Mouse (Mus musculus) heart, adult 2 months (tissue): ENCODE results near the gene Spata21. TPM values are rescaled to one million over a fixed set of nuclear protein-coding genes. Genes with fewer than 3 reads are reported as not detected.

Experiments
- DNase-seq, 2 experiments: peaks; one replicate each; pipeline ENCODE4 v3.0.0; 2021
- H3K27ac ChIP-seq: fragments of 200-600 bp; 2 replicates; pipeline ENCODE4 v1.8.1; 2022
- H3K27me3 ChIP-seq: fragments of 200-500 bp; 2 replicates; pipeline ENCODE4 v1.6.1; 2012; ENCODE audit warnings: mild to moderate bottlenecking, low read length, inconsistent platforms, mixed read lengths; ENCODE audit not compliant: control insufficient read depth, insufficient read depth
- H3K36me3 ChIP-seq: fragments of 200-500 bp; 2 replicates; pipeline ENCODE4 v1.6.1; 2012; ENCODE audit warnings: low read length, inconsistent platforms; ENCODE audit not compliant: control insufficient read depth, insufficient read depth
- H3K4me1 ChIP-seq: fragments of 200-500 bp; 2 replicates; pipeline ENCODE4 v1.6.1; 2011; ENCODE audit warnings: low read length; ENCODE audit not compliant: control insufficient read depth, insufficient read depth
- H3K4me3 ChIP-seq: fragments of 200-600 bp; 2 replicates; pipeline ENCODE4 v1.8.1; 2022
- H3K79me2 ChIP-seq: fragments of 200-500 bp; replicated peaks from 2 replicates; pipeline ENCODE4 v1.6.1; 2012; ENCODE audit warnings: mild to moderate bottlenecking, inconsistent platforms, low read length, moderate library complexity, mixed read lengths; ENCODE audit not compliant: control insufficient read depth, insufficient read depth
- H3K9ac ChIP-seq: fragments of 200-500 bp; 2 replicates; pipeline ENCODE4 v1.6.1; 2012; ENCODE audit warnings: low read depth, mild to moderate bottlenecking, control low read depth, inconsistent platforms, low read length, mixed read lengths
- CTCF ChIP-seq: fragments of 200-600 bp; IDR thresholded peaks from 2 replicates; pipeline ENCODE4 v1.8.1; 2022; ENCODE audit warnings: antibody characterized with exemption, mild to moderate bottlenecking, moderate library complexity
- EP300 ChIP-seq: fragments of 200-500 bp; IDR thresholded peaks from 2 replicates; pipeline ENCODE4 v1.6.1; 2011; ENCODE audit warnings: low read depth, low read length, control low read depth; ENCODE audit not compliant: insufficient read depth
- POLR2A ChIP-seq: fragments of 200-500 bp; IDR thresholded peaks from 2 replicates; pipeline ENCODE4 v1.6.1; 2011; ENCODE audit warnings: mild to moderate bottlenecking, low read depth, low read length, control low read depth; ENCODE audit not compliant: insufficient read depth
- WGBS: fragments of 180-500 bp; shearing (Covaris S2); methylation state at CpG from one replicate; pipeline ENCODE4 v1.1.7; 2018; 5-methylcytosine and 5-hydroxymethylcytosine counted together
- intact Hi-C: fragments of 180-260 bp; cut with DNase I; formaldehyde crosslinking; loops from one replicate; pipeline ENCODE4 v1.15.1; 2025
- polyA plus RNA-seq: library from polyadenylated mRNA; depleted of rRNA; stranded (reverse); fragments of >200 nt; gene quantifications from 2 replicates; pipeline ENCODE4 v1.2.3, GENCODE M21; 2012
- total RNA-seq, 2 experiments: library from RNA; stranded (reverse); gene quantifications; 2 replicates each; pipeline ENCODE4 v1.2.3; 2021

Spata21 gene
- total and polyA plus RNA-seq, 3 experiments = 0.16 TPM; not detected in 2

DNA sequence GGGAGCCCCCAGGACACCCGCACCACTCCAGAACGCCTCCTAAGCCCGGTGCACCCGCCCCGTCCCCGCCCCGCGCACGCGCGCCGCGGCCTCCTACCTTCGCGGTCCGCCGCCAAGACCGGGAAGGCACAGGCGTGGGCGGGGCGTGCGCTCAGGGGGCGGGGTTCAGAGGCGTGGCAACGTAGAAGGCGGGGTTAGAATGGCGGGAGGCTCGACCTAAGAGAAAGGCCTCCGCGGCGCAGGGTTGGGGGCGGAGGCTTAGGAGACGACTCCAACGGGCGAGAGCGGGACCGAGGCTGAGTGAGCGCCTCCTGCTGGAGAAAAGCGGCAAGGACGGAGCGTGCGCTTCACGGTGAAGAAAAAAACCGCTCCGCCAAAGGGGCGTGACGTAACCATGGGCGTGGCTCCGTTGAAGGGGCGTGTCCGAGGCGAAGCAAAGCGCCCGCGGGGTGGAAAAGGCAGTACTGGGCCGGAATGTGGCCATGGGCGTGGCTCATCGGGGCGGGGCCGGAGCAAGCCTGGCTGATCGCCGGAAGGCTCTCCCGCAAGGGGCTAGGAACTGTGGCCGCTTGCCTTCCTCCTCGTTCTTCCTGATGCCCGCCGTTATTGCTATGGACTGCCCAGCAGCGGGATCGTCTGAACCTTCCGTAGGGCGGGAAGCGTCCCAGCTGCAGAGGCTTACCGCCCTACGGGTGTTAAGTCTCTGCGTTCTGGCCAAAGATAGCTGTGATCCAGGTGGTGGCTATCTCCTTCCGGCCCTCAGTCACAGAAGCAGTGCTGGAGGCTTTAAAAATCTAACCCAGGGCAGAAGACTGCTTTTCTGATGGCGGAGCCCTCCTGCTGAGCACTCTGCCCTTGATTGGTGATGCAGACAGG, 27.5 kb upstream of the Spata21 start, which contains the start of gene Crocc:
TSS of gene Crocc (minus strand) at position 125 of the 876 bp plus-strand sequence.
- peak within 1 kb of the TSS; percentile 87 for H3K27ac ChIP-seq
- peak within 1 kb of the TSS; percentile 75 for H3K9ac ChIP-seq
- no peaks in the 10 kb centered on the region for H3K79me2 ChIP-seq
- no peaks in the 10 kb centered on the region for H3K27me3 ChIP-seq
- peak; percentile 98 to 100 for DNase-seq
- intact Hi-C loops = no loop called here
- peak within 1 kb of the TSS; percentile 90 for H3K4me3 ChIP-seq
- TF ChIP-seq POLR2A (peak; percentile 81), CTCF (peak; percentile 98), EP300 (peak; percentile 77; the same call in 1 of the 2 replicates)
- under 1% methylated on average over 77 of the region's 77 CpGs for WGBS
- H3K4me1 ChIP-seq = no peaks in the 10 kb centered on the region; the same call in 1 of the 2 replicates
- H3K36me3 ChIP-seq = no peaks in the 10 kb centered on the region

DNA sequence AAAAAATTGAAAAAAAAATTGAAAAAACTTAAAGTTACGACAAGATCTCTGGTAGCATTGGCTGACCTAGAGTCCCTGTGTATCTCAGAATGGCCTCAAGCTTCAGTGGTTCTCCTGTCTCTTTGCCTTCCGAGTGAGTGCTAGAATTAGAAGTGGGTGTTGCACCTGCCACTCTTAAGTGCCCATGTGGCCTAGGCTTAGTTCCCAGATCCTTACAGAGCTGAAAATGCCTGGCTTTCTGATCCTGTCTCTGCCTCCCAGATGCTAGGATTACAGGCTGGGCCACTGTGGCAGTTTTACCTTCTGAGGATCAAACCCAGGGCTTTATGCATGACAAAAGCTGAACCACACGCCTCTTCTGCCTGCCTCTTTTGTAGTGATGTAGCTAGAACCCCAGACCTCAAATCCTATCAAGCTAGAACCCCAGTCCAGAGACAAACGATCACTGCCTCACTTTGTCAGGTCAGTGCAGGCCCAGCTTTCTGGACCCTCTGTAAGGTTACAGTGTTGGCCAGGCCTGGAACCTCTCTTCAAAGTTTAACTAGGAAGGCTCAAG, 24.0 kb upstream of the Spata21 start:
- Histone ChIP-seq H3K27ac (no peak overlapping the region), H3K4me1 (no peaks in the 10 kb centered on the region; the same call in 1 of the 2 replicates), H3K36me3 (no peaks in the 10 kb centered on the region), H3K27me3 (no peaks in the 10 kb centered on the region), H3K79me2 (no peaks in the 10 kb centered on the region), H3K9ac (no peak overlapping the region), H3K4me3 (no peak overlapping the region)
- TF ChIP-seq CTCF (no peak), POLR2A (no peak), EP300 (no peak)
- WGBS = 81% methylated on average over 4 of the region's 4 CpGs
- DNase-seq = no peak
- intact Hi-C loops = no loop called here

DNA sequence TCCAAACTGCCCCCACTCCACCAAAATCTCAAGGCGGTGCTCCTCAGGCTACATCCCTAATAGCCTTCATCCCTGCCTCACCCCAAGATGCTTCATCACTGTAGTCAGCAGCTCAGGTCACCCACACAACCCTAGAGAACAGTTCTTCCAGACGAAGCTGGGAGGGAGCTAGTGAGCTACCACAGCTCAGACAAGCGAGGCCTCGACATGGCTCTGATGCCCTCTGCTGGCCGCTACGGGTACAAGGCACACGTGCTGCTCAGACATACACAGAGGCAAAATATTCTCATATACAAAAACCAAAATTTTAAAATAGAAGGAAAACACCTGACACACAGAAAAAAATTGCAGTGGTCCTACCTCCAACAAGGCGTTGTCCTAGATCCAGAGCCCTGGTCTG, 23.0 kb upstream of the Spata21 start:
- Histone ChIP-seq H3K27me3 (no peaks in the 10 kb centered on the region), H3K4me1 (no peaks in the 10 kb centered on the region; the same call in 1 of the 2 replicates), H3K4me3 (no peak overlapping the region), H3K36me3 (no peaks in the 10 kb centered on the region), H3K79me2 (no peaks in the 10 kb centered on the region), H3K27ac (no peak overlapping the region), H3K9ac (no peak overlapping the region)
- TF ChIP-seq POLR2A (0 out of 2 replicates have a peak, but pooled peaks have one; percentile 15), CTCF (peak; percentile 95), EP300 (no peak; the same call in 1 of the 2 replicates)
- WGBS = 12% methylated on average over 8 of the region's 8 CpGs
- intact Hi-C loops = loop anchor here (1.0 kb wide), 1 partner anchor 21 kb away; no protein-coding TSS in a partner anchor
- DNase-seq = peak; percentile 76 to 77

DNA sequence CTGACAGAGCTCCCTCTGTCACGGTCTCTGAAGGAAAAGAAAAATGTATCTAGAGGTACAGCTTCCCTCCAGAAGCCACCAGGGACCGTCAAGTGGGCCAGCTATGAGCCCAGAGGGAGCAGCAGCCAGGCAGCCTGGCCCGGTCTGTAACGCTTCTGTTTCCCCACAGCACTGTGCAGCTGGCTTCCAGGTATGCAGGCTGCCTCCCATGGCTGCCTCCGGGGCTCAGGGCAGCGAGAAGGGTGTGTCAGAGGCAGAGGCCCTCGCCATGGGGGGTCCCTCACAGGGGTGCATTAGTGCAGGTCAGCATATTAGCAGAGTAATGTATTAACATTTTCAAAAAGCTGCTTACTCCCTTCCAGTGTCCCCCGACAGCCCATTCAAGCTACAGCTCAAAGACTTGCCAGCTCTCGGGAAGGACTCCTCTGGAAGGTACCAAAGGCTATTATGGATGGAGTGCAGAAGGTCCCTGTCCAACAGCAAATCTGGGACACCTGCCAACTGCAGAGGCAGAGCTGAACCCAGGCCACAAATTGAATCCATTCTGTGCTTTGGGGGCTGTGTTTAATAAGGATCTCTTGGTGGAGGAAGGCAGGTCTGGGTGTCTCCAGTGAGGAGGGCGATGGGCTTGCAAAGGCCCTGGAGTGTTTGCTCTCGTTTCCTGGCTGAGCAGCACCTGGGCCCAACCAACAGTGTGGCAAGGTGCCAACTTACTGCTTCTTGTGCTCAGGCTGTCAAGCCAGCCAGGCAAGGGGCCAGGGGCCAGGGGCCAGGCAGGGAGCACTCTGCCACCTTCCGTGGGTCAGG, 21.2 kb upstream of the Spata21 start:
- 65% methylated on average over 12 of the region's 12 CpGs for WGBS
- Histone ChIP-seq H3K79me2 (no peaks in the 10 kb centered on the region), H3K27me3 (no peaks in the 10 kb centered on the region), H3K4me3 (no peak overlapping the region), H3K9ac (no peak overlapping the region), H3K4me1 (no peaks in the 10 kb centered on the region; the same call in 1 of the 2 replicates), H3K36me3 (no peaks in the 10 kb centered on the region), H3K27ac (no peak overlapping the region; the same call in 1 of the 2 replicates)
- intact Hi-C loops = no loop called here
- no peak for TF ChIP-seq CTCF
- TF ChIP-seq POLR2A = no peak
- TF ChIP-seq EP300 = no peak
- peak; percentile 59 to 74 for DNase-seq

DNA sequence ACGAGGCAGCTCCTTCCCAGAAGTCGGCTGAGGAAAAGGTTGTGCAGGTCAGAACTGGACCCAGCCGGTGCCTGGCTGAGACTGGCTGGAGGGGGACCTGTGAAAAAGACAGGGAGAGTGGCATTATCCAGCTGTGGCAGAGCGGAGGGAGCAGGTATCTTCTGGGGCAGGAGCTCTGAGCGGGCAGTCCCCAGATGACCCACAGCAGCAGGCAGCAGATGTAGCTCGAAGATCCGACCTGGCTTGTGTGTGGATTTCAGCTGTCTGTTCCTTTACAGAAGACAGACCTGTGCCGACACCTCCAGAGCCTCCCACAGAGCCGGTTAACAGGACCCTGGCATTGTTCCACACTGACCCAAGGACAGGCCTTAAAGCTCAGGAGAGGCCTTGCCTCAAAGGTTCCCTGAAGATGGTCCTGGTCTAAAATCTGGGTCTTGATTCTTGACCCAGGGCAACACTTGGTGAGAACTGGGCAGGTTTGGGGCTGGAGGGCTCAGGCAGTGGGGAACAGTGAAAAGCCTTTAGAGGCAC, 20.6 kb upstream of the Spata21 start:
- Histone ChIP-seq H3K9ac (no peak overlapping the region), H3K36me3 (no peaks in the 10 kb centered on the region), H3K27me3 (no peaks in the 10 kb centered on the region), H3K27ac (no peak overlapping the region; the same call in 1 of the 2 replicates), H3K4me3 (no peak overlapping the region), H3K4me1 (no peaks in the 10 kb centered on the region; the same call in 1 of the 2 replicates), H3K79me2 (no peaks in the 10 kb centered on the region)
- 64% methylated on average over 9 of the region's 9 CpGs for WGBS
- intact Hi-C loops = no loop called here
- TF ChIP-seq CTCF (no peak), POLR2A (no peak), EP300 (no peak)
- no peak for DNase-seq
